Mouse (Mus musculus): ENCODE results near the gene BC049715. TPM values are rescaled to one million over a fixed set of nuclear protein-coding genes. Genes with fewer than 3 reads are reported as not detected.

The BC049715 gene
- polyA plus RNA-seq, 1 experiment from 2014 or later = 1.8 TPM

GRCm38 (mm10) chr6:136837323-136837722 is 9.9 kb downstream of the BC049715 start:
- Histone ChIP-seq H3K27ac (no peak overlapping the region), H3K27me3 (0 out of 2 replicates have a peak, but pooled peaks cover 5% of the 10 kb centered on the region), H3K9ac (no peak overlapping the region), H3K4me3 (no peak overlapping the region), H3K36me3 (no peaks in the 10 kb centered on the region), H3K4me2 (replicated peaks) (no peak overlapping the region), H3K4me1 (no peaks in the 10 kb centered on the region), H3K9me3 (no peaks in the 10 kb centered on the region)
- ATAC-seq (ENCODE audit: low FRiP score, low read depth) = no peak
- 77% methylated on average over 3 of the region's 3 CpGs for WGBS

GRCm38 (mm10) chr6:136844903-136845302 is 17.5 kb downstream of the BC049715 start:
- H3K36me3 ChIP-seq = no peaks in the 10 kb centered on the region
- ATAC-seq (ENCODE audit: low FRiP score, low read depth) = no peak
- 72% methylated on average over 2 of the region's 2 CpGs for WGBS
- no peaks in the 10 kb centered on the region for H3K27me3 ChIP-seq
- no peak overlapping the region for H3K9ac ChIP-seq
- no peak overlapping the region for H3K27ac ChIP-seq
- no peak overlapping the region for H3K4me2 ChIP-seq (replicated peaks)
- H3K9me3 ChIP-seq = no peaks in the 10 kb centered on the region
- H3K4me1 ChIP-seq = no peaks in the 10 kb centered on the region
- no peak overlapping the region for H3K4me3 ChIP-seq

GRCm38 (mm10) chr6:136845706-136846480 is 18.5 kb downstream of the BC049715 start:
- ATAC-seq (ENCODE audit: low FRiP score, low read depth) = no peak
- no peaks in the 10 kb centered on the region for H3K36me3 ChIP-seq
- WGBS = 68% methylated on average over 5 of the region's 5 CpGs
- H3K27me3 ChIP-seq = no peaks in the 10 kb centered on the region
- no peaks in the 10 kb centered on the region for H3K9me3 ChIP-seq
- H3K4me2 ChIP-seq (replicated peaks) = no peak overlapping the region
- H3K4me1 ChIP-seq = no peaks in the 10 kb centered on the region
- no peak overlapping the region for H3K27ac ChIP-seq
- no peak overlapping the region for H3K9ac ChIP-seq
- H3K4me3 ChIP-seq = no peak overlapping the region

- no peaks in the 10 kb centered on the region for H3K9me3 ChIP-seq
- no peaks in the 10 kb centered on the region for H3K36me3 ChIP-seq
- 95% methylated on average over 3 of the region's 3 CpGs for WGBS
- no peak overlapping the region for H3K27ac ChIP-seq
- H3K4me2 ChIP-seq (replicated peaks) = no peak overlapping the region
- H3K27me3 ChIP-seq = no peaks in the 10 kb centered on the region
- H3K9ac ChIP-seq = no peak overlapping the region
- peaks cover 7% of the 10 kb centered on the region for H3K4me1 ChIP-seq
- no peak for ATAC-seq (ENCODE audit: low FRiP score, low read depth)
- H3K4me3 ChIP-seq = no peak overlapping the region
Observed at GRCm38 (mm10) chr6:136847267-136847666, 19.8 kb downstream of the BC049715 start.

GRCm38 (mm10) chr6:136847790-136848189 is 20.4 kb downstream of the BC049715 start:
- Histone ChIP-seq H3K9ac (no peak overlapping the region), H3K4me1 (peaks cover 12% of the 10 kb centered on the region), H3K9me3 (no peaks in the 10 kb centered on the region), H3K36me3 (no peaks in the 10 kb centered on the region), H3K27ac (no peak overlapping the region), H3K4me3 (no peak overlapping the region), H3K27me3 (no peaks in the 10 kb centered on the region), H3K4me2 (replicated peaks) (no peak overlapping the region)
- no peak for ATAC-seq (ENCODE audit: low FRiP score, low read depth)
- WGBS = 16% methylated on average over 2 of the region's 2 CpGs

GRCm38 (mm10) chr6:136848399-136848798 is 21.0 kb downstream of the BC049715 start:
- Histone ChIP-seq H3K4me2 (replicated peaks) (no peak overlapping the region), H3K4me1 (peaks cover 14% of the 10 kb centered on the region), H3K4me3 (no peak overlapping the region), H3K27ac (no peak overlapping the region), H3K9me3 (no peaks in the 10 kb centered on the region), H3K36me3 (no peaks in the 10 kb centered on the region), H3K9ac (no peak overlapping the region), H3K27me3 (no peaks in the 10 kb centered on the region)
- no peak for ATAC-seq (ENCODE audit: low FRiP score, low read depth)
- WGBS = 89% methylated on average over 8 of the region's 8 CpGs

- Histone ChIP-seq H3K36me3 (no peaks in the 10 kb centered on the region), H3K4me2 (replicated peaks) (no peak overlapping the region), H3K4me3 (no peak overlapping the region), H3K27me3 (no peaks in the 10 kb centered on the region), H3K27ac (no peak overlapping the region), H3K9ac (no peak overlapping the region), H3K4me1 (peaks cover 14% of the 10 kb centered on the region), H3K9me3 (no peaks in the 10 kb centered on the region)
- ATAC-seq (ENCODE audit: low FRiP score, low read depth) = no peak
- WGBS = 87% methylated on average over 5 of the region's 5 CpGs
Observed at GRCm38 (mm10) chr6:136848971-136849370, 21.5 kb downstream of the BC049715 start.

- H3K36me3 ChIP-seq = no peaks in the 10 kb centered on the region
- no peaks in the 10 kb centered on the region for H3K27me3 ChIP-seq
- no peak overlapping the region for H3K4me2 ChIP-seq (replicated peaks)
- no peak overlapping the region for H3K27ac ChIP-seq
- whole genome bisulfite sequencing = 75% methylated on average over 6 of the region's 6 CpGs
- H3K4me1 ChIP-seq = peaks cover 21% of the 10 kb centered on the region
- no peaks in the 10 kb centered on the region for H3K9me3 ChIP-seq
- no peak overlapping the region for H3K4me3 ChIP-seq
- no peak overlapping the region for H3K9ac ChIP-seq
- no peak for ATAC-seq (ENCODE audit: low FRiP score, low read depth)
Observed at GRCm38 (mm10) chr6:136850267-136850666, 22.8 kb downstream of the BC049715 start.

- Histone ChIP-seq H3K4me2 (replicated peaks) (no peak overlapping the region), H3K27ac (peak overlapping the region; percentile 77), H3K4me1 (peaks cover 35% of the 10 kb centered on the region), H3K27me3 (no peaks in the 10 kb centered on the region), H3K36me3 (no peaks in the 10 kb centered on the region), H3K9me3 (no peaks in the 10 kb centered on the region), H3K4me3 (no peak overlapping the region), H3K9ac (no peak overlapping the region)
- ATAC-seq (ENCODE audit: low FRiP score, low read depth) = no peak
- 66% methylated on average over 4 of the region's 4 CpGs for WGBS
Observed at GRCm38 (mm10) chr6:136852348-136852747, 24.9 kb downstream of the BC049715 start.

- ATAC-seq (ENCODE audit: low FRiP score, low read depth) = no peak
- H3K9me3 ChIP-seq = no peaks in the 10 kb centered on the region
- 30% methylated on average over 3 of the region's 3 CpGs for WGBS
- H3K4me1 ChIP-seq = peaks cover 39% of the 10 kb centered on the region
- H3K9ac ChIP-seq = no peak overlapping the region
- H3K4me2 ChIP-seq (replicated peaks) = no peak overlapping the region
- H3K27ac ChIP-seq = peak overlapping the region; percentile 77
- H3K4me3 ChIP-seq = no peak overlapping the region
- H3K27me3 ChIP-seq = no peaks in the 10 kb centered on the region
- H3K36me3 ChIP-seq = no peaks in the 10 kb centered on the region
Observed at GRCm38 (mm10) chr6:136852762-136853161, 25.3 kb downstream of the BC049715 start.

GRCm38 (mm10) chr6:136854361-136854781 is 26.9 kb downstream of the BC049715 start:
- Histone ChIP-seq H3K4me3 (no peak overlapping the region), H3K27ac (no peak overlapping the region), H3K4me1 (peaks cover 43% of the 10 kb centered on the region), H3K36me3 (no peaks in the 10 kb centered on the region), H3K9ac (no peak overlapping the region), H3K27me3 (no peaks in the 10 kb centered on the region), H3K9me3 (no peaks in the 10 kb centered on the region), H3K4me2 (replicated peaks) (no peak overlapping the region)
- ATAC-seq (ENCODE audit: low FRiP score, low read depth) = no peak
- WGBS = 81% methylated on average over 11 of the region's 11 CpGs

- H3K27me3 ChIP-seq = no peaks in the 10 kb centered on the region
- no peak overlapping the region for H3K4me3 ChIP-seq
- H3K9me3 ChIP-seq = no peaks in the 10 kb centered on the region
- ATAC-seq (ENCODE audit: low FRiP score, low read depth) = no peak
- H3K36me3 ChIP-seq = no peaks in the 10 kb centered on the region
- no peak overlapping the region for H3K27ac ChIP-seq
- H3K4me1 ChIP-seq = peaks cover 43% of the 10 kb centered on the region
- 90% methylated on average over 2 of the region's 2 CpGs for WGBS
- H3K9ac ChIP-seq = no peak overlapping the region
- H3K4me2 ChIP-seq (replicated peaks) = peak overlapping the region; percentile 27
Observed at GRCm38 (mm10) chr6:136855183-136855582, 27.8 kb downstream of the BC049715 start.
